Mouse (Mus musculus) liver, embryonic 16.5 days (tissue): Measurements from ENCODE around the gene Rpl3l. TPM values are rescaled to one million over a fixed set of nuclear protein-coding genes. Genes with fewer than 3 reads are reported as not detected.

Experiments used
- ATAC-seq: fragments of 200-750 bp; cut with Nextera tagmentation; 2 replicates; pipeline ENCODE4 v1.8.0; 2017; ENCODE audit warnings: low read depth, mild to moderate bottlenecking, moderate number of reproducible peaks, moderate library complexity
- H3K27ac ChIP-seq: fragments of 300-500 bp; sonication (generic); 2 replicates; pipeline ENCODE4 v1.5.1; 2014; ENCODE audit warnings: mild to moderate bottlenecking, low read length
- H3K27me3 ChIP-seq: fragments of 300-500 bp; sonication (generic); 2 replicates; pipeline ENCODE4 v1.6.1; 2014; ENCODE audit warnings: low read depth, low read length, mixed read lengths; ENCODE audit not compliant: control insufficient read depth, insufficient read depth
- H3K36me3 ChIP-seq: fragments of 300-500 bp; sonication (generic); 2 replicates; pipeline ENCODE4 v1.6.1; 2014; ENCODE audit warnings: mild to moderate bottlenecking; ENCODE audit not compliant: control insufficient read depth, insufficient read depth
- H3K4me1 ChIP-seq: fragments of 300-500 bp; sonication (generic); 2 replicates; pipeline ENCODE4 v1.6.1; 2014; ENCODE audit warnings: low read depth, low read length, mixed read lengths; ENCODE audit not compliant: control insufficient read depth
- H3K4me2 ChIP-seq: fragments of 300-500 bp; sonication (generic); 2 replicates; pipeline ENCODE4 v1.6.1; 2014; ENCODE audit warnings: low read depth, low read length, mixed read lengths
- H3K4me3 ChIP-seq: fragments of 300-500 bp; sonication (generic); 2 replicates; pipeline ENCODE4 v1.5.1; 2014; ENCODE audit warnings: low read depth, mild to moderate bottlenecking, low read length
- H3K9ac ChIP-seq: fragments of 300-500 bp; sonication (generic); 2 replicates; pipeline ENCODE4 v1.6.1; 2014; ENCODE audit warnings: low read depth, low read length
- H3K9me3 ChIP-seq: fragments of 300-500 bp; sonication (generic); replicated peaks from 2 replicates; pipeline ENCODE4 v1.6.1; 2016; ENCODE audit warnings: low read length; ENCODE audit not compliant: control insufficient read depth
- WGBS: fragments of 180-500 bp; shearing (Covaris S2); extraction: QIAGEN DNeasy Blood & Tissue Kit; methylation state at CpG from one replicate; pipeline ENCODE4 v1.1.7; 2014; ENCODE audit not compliant: insufficient replicate concordance; 5-methylcytosine and 5-hydroxymethylcytosine counted together
- polyA plus RNA-seq: library from polyadenylated mRNA; unstranded; fragments of >200 nt; fragmentation: Nextera tagmentation; extraction: Ambion mirVana; gene quantifications from 2 replicates; pipeline ENCODE4 v1.2.1, GENCODE M21; 2015

Gene Rpl3l
- polyA plus RNA-seq, 1 experiment from 2014 or later = 0.34 TPM

DNA sequence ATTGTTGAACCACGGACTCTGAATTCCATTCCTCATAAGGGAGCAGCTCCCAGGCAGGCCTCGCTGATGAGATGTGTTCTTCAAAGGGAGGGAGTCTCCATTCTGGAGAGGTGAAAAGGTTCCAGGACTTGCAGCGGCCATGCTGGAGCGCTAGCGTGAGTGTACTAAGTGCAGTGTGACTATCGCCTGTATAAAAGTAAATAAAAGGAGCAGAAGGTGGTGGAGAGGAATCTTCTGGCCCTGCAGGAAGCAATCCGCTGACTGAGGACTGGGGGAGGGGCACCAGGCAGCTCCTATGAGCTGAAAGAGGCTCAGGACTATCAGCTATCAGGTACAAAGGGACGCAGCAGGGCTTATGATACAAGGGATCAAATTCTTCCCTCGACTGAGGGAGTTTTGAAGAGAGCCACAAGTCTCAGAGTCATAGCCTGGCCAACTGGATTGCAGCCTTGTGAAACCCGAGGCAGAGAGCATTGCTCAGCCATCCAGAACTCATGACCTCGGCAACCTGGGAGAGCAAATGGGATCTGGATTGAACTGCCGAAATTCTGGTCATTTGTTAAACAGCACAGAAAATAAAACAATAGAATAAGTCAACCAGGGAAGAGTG lies 38.8 kb downstream of the Rpl3l start:
- no peak overlapping the region for H3K4me3 ChIP-seq
- H3K9ac ChIP-seq = no peak overlapping the region
- ATAC-seq = no peak
- 30% methylated on average over 12 of the region's 12 CpGs for WGBS
- peaks cover 2% of the 10 kb centered on the region; the same call in 1 of the 2 replicates for H3K4me1 ChIP-seq
- no peak overlapping the region for H3K4me2 ChIP-seq
- no peak overlapping the region for H3K27ac ChIP-seq
- H3K36me3 ChIP-seq = no peaks in the 10 kb centered on the region
- H3K9me3 ChIP-seq = no peaks in the 10 kb centered on the region
- peaks cover 14% of the 10 kb centered on the region; the same call in 1 of the 2 replicates for H3K27me3 ChIP-seq

DNA sequence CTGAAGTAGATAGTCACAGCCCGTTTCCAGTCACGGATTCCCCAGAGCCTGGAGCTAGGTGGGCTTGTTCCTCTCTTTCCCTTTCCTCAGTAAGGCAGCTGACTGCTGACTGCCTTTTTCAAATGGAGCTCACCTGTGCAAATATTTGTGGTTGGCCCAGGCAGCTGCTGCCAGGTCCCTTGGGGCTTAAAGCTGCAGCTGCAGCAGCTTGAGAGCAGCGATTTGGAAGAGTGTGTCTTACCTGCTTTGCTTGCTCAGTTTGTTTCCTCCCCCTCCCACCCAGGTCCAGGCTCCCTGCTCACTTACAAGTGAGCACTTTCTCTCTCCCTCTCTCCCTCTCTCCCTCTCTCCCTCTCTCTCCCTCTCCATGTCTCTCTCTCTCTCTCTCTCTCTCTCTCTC lies 41.5 kb downstream of the Rpl3l start:
- no peak overlapping the region for H3K4me2 ChIP-seq
- H3K27me3 ChIP-seq = peaks cover 14% of the 10 kb centered on the region; the same call in 1 of the 2 replicates

DNA sequence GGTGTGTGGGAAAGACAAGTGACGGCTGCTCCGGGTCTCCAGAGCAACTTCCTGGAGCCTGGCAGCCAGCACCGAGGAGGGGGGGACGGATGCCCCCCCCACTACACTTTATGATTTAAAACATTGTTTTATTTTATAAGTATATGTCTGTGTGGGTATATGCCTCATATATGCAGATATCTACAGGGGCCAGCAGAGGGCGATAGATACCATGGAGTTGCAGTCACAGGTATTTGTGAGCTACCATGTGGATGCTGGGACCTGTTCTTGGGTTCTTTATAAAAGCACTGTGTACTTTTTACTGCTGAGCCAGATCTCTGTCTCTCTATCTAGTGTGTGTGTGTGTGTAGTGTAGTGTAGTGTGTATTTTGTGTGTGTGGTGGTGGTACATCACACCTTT lies 45.6 kb downstream of the Rpl3l start:
- Histone ChIP-seq H3K27me3 (peaks cover 5% of the 10 kb centered on the region; the same call in 1 of the 2 replicates), H3K4me2 (no peak overlapping the region), H3K9ac (no peak overlapping the region), H3K4me3 (no peak overlapping the region), H3K4me1 (peaks cover 2% of the 10 kb centered on the region; the same call in 1 of the 2 replicates), H3K27ac (no peak overlapping the region), H3K36me3 (no peaks in the 10 kb centered on the region), H3K9me3 (no peaks in the 10 kb centered on the region)
- WGBS = 76% methylated on average over 5 of the region's 5 CpGs
- ATAC-seq = no peak

More for the DNA sequence above, 41.5 kb downstream of the Rpl3l start:
- 25% methylated on average over 3 of the region's 3 CpGs for WGBS
- H3K4me1 ChIP-seq = peaks cover 2% of the 10 kb centered on the region; the same call in 1 of the 2 replicates
- no peak overlapping the region for H3K9ac ChIP-seq
- ATAC-seq = no peak
- H3K27ac ChIP-seq = no peak overlapping the region
- no peaks in the 10 kb centered on the region for H3K9me3 ChIP-seq
- no peak overlapping the region for H3K4me3 ChIP-seq
- H3K36me3 ChIP-seq = no peaks in the 10 kb centered on the region

DNA sequence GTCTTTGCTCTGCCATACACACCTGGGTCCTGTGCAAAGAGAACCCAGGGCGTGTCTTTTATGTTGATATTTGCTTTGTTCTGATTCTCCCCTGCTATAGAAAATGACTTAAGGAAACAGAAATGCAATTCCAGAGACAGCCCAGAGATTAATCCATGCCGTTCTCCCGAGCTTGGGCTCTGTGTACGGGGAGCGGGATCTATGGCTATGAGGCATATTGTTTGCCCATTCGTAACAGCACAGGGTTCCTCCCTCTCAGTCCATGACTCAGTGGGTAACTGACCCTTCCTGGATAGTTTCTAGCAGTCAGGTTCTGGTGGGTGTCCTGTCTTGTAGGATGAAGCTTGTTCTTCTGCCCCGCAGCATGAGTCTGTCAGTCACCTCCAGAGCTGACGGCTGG lies 47.6 kb downstream of the Rpl3l start:
- Histone ChIP-seq H3K27ac (no peak overlapping the region), H3K4me1 (no peaks in the 10 kb centered on the region), H3K9me3 (no peaks in the 10 kb centered on the region), H3K27me3 (no peaks in the 10 kb centered on the region), H3K9ac (no peak overlapping the region), H3K4me3 (no peak overlapping the region), H3K36me3 (no peaks in the 10 kb centered on the region), H3K4me2 (no peak overlapping the region)
- ATAC-seq = no peak
- 65% methylated on average over 8 of the region's 8 CpGs for WGBS

DNA sequence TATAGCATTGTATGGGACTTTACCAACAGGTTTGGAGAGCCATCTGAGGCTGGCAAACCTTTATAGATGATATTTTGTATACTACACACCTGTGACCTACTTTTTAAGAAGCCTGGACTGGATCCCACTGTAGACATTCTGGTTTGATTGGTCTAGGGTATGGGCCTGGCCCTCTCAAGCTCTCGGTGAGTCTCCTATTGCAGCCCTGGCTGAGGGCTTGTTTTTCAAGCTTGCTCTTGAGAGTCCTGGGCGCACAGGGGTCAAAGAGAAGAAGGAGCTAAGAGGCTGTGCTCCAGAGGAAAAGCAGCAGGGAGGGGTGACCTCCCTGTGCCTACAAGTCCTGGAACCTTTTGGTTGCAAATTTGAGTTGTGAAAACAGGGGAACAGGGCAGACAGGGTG lies 49.5 kb downstream of the Rpl3l start:
- Histone ChIP-seq H3K4me1 (no peaks in the 10 kb centered on the region), H3K27ac (no peak overlapping the region), H3K4me2 (no peak overlapping the region), H3K9me3 (no peaks in the 10 kb centered on the region), H3K9ac (no peak overlapping the region), H3K4me3 (no peak overlapping the region), H3K36me3 (no peaks in the 10 kb centered on the region), H3K27me3 (no peaks in the 10 kb centered on the region)
- ATAC-seq = no peak
- WGBS = 67% methylated on average over 2 of the region's 2 CpGs

DNA sequence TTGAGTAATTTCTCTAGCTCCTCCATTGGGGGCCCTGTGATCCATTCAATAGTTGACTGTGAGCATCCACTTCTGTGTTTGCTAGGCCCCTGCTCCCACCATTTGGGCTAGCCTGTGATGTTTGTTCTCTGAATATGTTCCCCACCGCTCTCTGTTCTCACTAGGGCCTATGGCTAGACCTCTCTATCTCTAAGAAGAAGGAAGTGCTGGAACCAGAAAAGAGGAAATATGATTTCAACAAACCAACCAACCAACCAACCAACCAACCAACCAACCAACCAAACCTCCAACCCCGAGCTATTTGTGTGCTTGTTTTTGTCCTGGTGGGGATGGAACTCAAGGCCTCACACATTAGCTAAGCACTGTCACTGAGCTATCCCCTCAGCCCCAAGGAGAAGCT lies 53.2 kb downstream of the Rpl3l start:
- ATAC-seq = no peak
- 38% methylated on average over 2 of the region's 2 CpGs for WGBS
- Histone ChIP-seq H3K9me3 (no peaks in the 10 kb centered on the region), H3K4me2 (no peak overlapping the region), H3K4me3 (no peak overlapping the region), H3K4me1 (no peaks in the 10 kb centered on the region), H3K36me3 (no peaks in the 10 kb centered on the region), H3K9ac (no peak overlapping the region), H3K27ac (no peak overlapping the region), H3K27me3 (no peaks in the 10 kb centered on the region)

Other genes starting within 250 kb of the Rpl3l start
- 11.8 and 11.9 TPM in 2 replicates for gene Mlst8, start 248.7 kb upstream of the Rpl3l start, polyA plus RNA-seq
- 0.08 and 0.13 TPM in 2 replicates for gene Caskin1, start 239.2 kb upstream of the Rpl3l start, polyA plus RNA-seq
- gene Traf7, start 199.9 kb upstream of the Rpl3l start, polyA plus RNA-seq = 28.5 and 29.6 TPM in 2 replicates
- gene Rab26, start 193.6 kb upstream of the Rpl3l start, polyA plus RNA-seq = 0.46 and 0.87 TPM in 2 replicates
- 2.7 and 4.0 TPM in 2 replicates for gene Pkd1, start 178.0 kb upstream of the Rpl3l start, polyA plus RNA-seq
- gene Tsc2, start 95.2 kb upstream of the Rpl3l start, polyA plus RNA-seq = 20.6 and 23.7 TPM in 2 replicates
- 5.9 and 6.7 TPM in 2 replicates for gene Nthl1, start 95.1 kb upstream of the Rpl3l start, polyA plus RNA-seq
- 9.8 and 11.8 TPM in 2 replicates for gene Slc9a3r2, start 77.5 kb upstream of the Rpl3l start, polyA plus RNA-seq
- gene Npw, start 69.4 kb upstream of the Rpl3l start, polyA plus RNA-seq = 0.15 and 0.38 TPM in 2 replicates
- 6.3 and 8.7 TPM in 2 replicates for gene Zfp598, start 58.1 kb upstream of the Rpl3l start, polyA plus RNA-seq
- 0.05 and 0.21 TPM in 2 replicates for gene Syngr3, start 37.9 kb upstream of the Rpl3l start, polyA plus RNA-seq
- 23.7 and 23.9 TPM in 2 replicates for gene Gfer, start 31.7 kb upstream of the Rpl3l start, polyA plus RNA-seq
- gene Noxo1, start 31.6 kb upstream of the Rpl3l start, polyA plus RNA-seq = 0.37 and 0.42 TPM in 2 replicates
- 29.3 and 29.5 TPM in 2 replicates for gene Tbl3, start 20.2 kb upstream of the Rpl3l start, polyA plus RNA-seq
- 0.07 TPM in 1 of 2 replicates, not detected in the other for gene Rnf151, start 9.8 kb upstream of the Rpl3l start, polyA plus RNA-seq
- 868 and 907 TPM in 2 replicates for gene Rps2, start 9.7 kb upstream of the Rpl3l start, polyA plus RNA-seq
- gene Ndufb10, start 3.3 kb upstream of the Rpl3l start, polyA plus RNA-seq = 168 and 174 TPM in 2 replicates
- gene Msrb1, start 8.8 kb downstream of the Rpl3l start, polyA plus RNA-seq = 30.0 and 33.9 TPM in 2 replicates
- 0.24 TPM in 1 of 2 replicates, not detected in the other for gene Hs3st6, start 25.2 kb downstream of the Rpl3l start, polyA plus RNA-seq
- 0.30 and 0.56 TPM in 2 replicates for gene Meiob, start 76.5 kb downstream of the Rpl3l start, polyA plus RNA-seq
- 124 and 125 TPM in 2 replicates for gene Hagh, start 112.3 kb downstream of the Rpl3l start, polyA plus RNA-seq
- 46.3 and 47.3 TPM in 2 replicates for gene Fahd1, start 122.5 kb downstream of the Rpl3l start, polyA plus RNA-seq
- 11.0 and 11.7 TPM in 2 replicates for gene Igfals, start 138.2 kb downstream of the Rpl3l start, polyA plus RNA-seq
- gene Nubp2, start 158.5 kb downstream of the Rpl3l start, polyA plus RNA-seq = 53.2 and 55.5 TPM in 2 replicates
- 38.9 and 40.3 TPM in 2 replicates for gene Spsb3, start 158.8 kb downstream of the Rpl3l start, polyA plus RNA-seq
- gene Eme2, start 167.3 kb downstream of the Rpl3l start, polyA plus RNA-seq = 12.1 and 12.2 TPM in 2 replicates
- gene Mrps34, start 167.3 kb downstream of the Rpl3l start, polyA plus RNA-seq = 48.9 and 50.7 TPM in 2 replicates
- 46.7 and 54.0 TPM in 2 replicates for gene Nme3, start 168.7 kb downstream of the Rpl3l start, polyA plus RNA-seq
- gene Mapk8ip3, start 209.2 kb downstream of the Rpl3l start, polyA plus RNA-seq = 9.5 and 11.6 TPM in 2 replicates
- gene Jpt2, start 232.9 kb downstream of the Rpl3l start, polyA plus RNA-seq = 52.6 and 53.6 TPM in 2 replicates